Mouse (Mus musculus): ENCODE measurements around the gene Gnmt.

DNA sequence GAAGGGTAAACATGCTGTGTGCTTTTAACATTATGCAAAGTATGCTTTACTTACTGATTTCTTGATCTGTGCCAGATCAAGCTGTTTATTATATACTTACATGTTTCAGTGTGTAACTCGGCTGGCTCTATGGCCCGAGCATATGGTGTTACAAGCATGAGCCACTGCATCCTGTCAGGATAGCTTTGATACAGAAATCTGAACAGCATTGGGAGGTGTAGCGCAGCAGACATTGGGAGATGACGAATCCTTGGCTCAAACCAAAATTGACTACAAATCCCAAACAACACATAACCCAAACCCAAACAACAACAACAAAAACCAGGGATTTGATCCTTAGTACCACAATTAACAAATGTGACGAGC is 43.1 kb upstream of the Gnmt start:
- TF ChIP-seq CTCF (IDR thresholded peaks at IDR 0.05; ENCODE audit: extremely low read depth, insufficient read depth, insufficient read length, insufficient replicate concordance) = no peak
- no peak for TF ChIP-seq POLR2A (IDR thresholded peaks at IDR 0.05; ENCODE audit: low read depth, low read length)
